Mouse (Mus musculus) fat pad, adult 2 months (tissue): ENCODE measurements around the gene St6galnac6.

Experiments
- DNase-seq: peaks from one replicate; pipeline ENCODE4 v3.0.0-alpha.2; 2011; ENCODE audit warnings: low read depth, low spot score; ENCODE audit errors: extremely low read depth

The St6galnac6 gene

DNA sequence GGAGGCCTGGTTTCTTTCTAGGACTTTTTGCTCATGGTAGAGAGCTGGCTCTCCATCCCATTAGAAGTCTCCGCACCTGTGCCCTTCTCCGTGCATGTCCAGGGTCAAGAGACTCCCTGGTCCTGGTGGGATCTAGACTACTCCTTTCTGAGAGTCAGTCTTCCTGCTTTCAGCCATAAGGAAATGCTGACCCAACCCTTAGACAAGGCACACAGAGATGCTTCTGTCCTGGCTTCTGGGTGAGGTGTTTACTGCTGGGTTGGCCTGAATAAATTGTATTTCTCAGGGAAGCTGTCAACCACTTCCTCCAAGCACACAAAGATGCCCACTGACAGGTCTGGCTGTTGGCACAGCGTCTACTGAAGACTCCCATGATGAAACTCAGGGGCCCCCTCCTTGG is at the start of gene St6galnac6:
St6galnac6 (plus strand) TSS at position 301 of the 400 bp plus-strand sequence.
- DNase-seq: no peak

DNA sequence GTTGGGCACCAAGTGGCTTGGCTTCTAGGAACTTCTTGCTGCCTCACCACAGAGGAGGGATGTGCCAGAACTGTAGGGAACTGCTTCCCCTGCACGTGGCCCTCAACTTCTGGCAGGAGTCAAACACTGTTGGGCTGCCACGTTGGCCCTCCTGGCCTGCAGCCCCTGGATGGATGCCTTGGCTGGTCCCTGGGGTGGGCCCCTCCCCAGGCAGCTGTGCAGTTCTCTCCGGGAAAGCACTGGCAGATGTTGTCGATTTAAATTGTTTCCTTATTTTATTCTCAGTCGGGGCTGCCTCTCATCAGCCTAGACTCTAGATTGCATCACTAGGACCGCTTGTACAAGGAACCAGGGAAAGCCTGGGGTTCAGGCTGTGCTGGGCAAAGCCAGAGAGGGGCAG is 49.7 kb upstream of the St6galnac6 start:
- DNase-seq: no peak

DNA sequence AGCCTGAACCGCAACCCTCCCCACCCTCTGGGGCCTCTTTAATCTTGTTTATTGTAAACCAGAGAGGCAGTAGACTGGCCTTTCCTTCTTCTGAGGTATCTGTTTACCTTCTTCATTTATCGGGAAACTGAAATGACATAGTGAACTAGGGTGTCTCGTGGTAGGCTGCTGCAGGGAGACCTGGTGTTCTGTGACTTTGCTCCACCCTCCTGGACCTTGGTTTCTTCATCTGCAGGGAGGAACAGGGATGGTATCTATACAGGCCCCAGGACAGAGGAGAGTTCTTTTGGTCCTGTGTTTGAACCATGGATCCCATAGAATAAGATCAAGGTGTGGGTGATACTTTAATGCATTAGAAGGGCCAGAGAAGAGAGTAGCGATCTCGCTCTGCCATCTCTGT is 48.3 kb upstream of the St6galnac6 start:
- DNase-seq: no peak

DNA sequence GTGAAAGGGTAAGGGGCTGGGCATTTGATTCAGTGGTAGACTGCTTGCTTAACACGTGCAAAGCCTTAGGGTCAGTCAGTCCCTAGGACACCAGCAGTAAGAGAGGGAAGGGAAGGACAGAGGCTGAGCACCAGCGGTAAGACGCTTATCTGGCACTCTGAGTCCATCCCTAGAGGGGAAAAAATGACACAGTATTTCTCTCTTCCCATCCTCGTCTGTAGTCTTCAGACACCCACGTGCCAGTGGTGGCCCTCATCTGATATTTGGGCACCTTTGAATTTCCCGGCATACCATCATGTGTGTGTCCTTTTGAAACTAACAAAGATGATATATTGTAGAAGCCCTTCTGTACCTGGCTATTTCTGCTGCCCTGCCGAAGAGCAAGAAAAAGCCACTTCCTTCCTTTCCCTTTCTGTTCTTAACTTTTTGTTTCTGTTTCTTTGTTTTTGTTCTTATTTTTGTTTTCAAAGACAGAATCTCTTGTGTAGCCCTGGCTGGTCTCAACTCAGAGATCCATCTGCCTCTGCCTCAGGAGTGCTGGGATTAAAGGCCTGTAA is 45.8 kb upstream of the St6galnac6 start:
- no peak for DNase-seq

DNA sequence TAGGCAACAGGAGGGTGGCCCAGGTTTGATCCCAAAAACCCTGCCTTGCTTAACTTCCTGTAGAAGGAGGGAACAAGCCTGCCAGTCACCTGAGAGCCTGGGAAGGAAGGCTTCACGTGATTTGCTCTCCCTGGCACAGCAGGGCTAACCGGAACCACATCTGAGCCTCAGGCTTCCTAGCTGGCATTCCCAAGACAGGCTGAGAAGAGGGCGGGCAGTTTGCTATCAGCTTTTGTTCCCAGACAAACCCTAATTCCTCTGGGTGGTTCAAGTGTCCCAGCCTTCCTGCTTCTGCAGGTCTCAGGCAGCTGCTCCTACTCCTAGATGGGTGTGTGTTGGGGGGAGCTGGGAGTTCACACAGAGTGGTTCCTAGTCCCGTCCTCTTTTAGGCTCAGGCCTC is 44.0 kb upstream of the St6galnac6 start:
- DNase-seq: peak; percentile 86

DNA sequence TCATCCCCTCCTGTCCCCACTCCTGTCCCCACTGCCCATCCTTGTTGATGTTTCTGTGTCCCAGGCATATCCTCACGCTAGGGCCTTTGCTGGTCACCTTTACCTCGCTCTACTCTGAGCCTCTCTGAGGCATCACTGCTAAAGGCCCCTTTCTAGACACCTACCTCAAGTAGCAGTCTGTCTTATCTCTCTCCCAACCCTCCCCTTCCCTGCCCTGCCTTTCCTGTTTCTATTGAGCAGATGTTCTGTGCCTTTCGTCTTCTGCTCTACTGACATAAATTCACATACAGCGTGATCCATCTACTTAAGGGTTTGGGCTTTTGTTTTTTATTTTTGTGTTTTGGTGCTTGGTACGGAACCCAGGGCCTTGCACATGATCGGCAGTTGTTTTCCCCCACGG is 43.5 kb upstream of the St6galnac6 start:
- no peak for DNase-seq

DNA sequence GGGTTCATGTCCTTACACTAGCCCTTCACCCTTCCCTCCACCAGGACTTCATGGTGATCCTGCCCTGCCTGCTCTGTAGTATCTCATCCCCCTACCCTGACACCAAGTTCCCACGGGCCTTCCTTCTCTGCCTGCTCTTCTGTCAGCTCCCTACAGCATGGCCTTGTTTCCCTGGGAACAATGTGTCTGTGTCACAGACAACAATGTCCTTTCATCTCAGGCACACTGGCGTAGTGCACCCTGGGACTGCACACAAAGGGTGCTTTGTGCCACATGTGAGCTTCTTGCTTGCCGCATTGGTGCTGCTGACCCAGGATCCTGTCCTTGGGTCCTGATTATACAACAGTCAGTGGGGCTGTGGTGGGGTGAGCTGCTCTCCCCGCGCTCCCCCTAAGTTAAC is 39.9 kb upstream of the St6galnac6 start:
- no peak for DNase-seq

DNA sequence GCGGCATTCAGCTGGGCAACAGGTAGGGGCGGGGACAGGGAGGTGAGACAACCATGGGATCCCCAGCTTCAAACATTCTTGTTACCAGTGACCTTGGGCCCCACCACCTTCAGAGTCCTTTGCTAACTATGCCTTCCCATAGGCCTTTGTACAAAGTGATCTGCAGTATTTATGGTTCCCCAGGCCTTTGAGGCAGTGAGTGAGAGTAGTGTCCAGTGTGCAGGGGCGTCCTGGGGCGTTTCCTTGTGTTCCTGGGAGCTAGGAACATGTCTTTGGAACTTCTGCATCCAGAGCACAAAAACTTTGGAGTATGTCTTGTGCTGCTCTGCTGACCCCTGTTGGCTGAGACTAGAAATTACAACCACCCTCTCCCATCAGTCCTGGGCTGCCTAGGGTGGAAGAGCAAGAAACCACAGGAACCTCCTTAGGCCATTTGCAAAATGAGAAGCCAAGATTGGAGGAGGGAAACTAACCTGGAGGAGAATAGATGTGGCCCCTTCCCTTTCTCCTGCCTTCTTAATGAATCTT is 32.9 kb upstream of the St6galnac6 start:
- no peak for DNase-seq

DNA sequence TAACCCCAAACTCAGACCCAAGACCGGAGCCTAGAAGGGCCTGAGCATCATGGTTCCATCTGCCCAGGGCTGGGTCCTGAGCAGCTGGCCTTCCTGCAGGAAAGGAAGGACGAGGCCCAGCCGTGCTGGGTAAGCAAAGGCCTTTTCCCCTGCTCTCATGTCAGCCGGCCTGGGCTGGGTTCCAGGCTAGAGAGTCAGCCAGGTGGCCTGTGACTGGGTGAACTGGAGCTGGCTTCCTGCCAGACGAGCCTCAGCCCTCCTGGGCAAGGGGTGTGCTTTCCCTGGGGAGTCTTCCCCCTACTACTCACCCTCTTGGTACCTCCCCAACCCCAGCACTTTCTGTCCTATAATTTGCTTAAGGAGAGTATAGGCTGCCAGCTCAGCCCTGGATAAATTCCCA is 31.4 kb upstream of the St6galnac6 start:
- no peak for DNase-seq

DNA sequence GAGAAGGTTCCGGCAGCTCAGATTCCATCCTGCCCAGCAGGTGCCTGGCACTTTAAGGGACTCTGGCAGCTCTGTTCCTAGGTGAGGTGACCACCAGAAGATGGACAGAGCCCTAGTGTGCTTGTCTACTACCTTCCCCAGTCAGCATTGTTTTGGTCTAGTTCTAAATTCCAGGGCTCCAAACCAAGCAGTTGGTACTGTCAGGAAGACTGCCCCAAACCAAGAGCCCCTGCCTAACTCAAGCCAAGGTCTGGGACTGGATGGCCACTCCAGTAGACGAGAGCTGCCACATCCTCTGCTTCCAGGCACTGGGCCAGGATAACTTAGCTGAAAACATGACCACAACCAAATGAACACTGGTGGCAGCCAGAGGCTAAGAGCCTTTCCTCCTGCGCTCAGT is 30.6 kb upstream of the St6galnac6 start:
- DNase-seq: no peak

DNA sequence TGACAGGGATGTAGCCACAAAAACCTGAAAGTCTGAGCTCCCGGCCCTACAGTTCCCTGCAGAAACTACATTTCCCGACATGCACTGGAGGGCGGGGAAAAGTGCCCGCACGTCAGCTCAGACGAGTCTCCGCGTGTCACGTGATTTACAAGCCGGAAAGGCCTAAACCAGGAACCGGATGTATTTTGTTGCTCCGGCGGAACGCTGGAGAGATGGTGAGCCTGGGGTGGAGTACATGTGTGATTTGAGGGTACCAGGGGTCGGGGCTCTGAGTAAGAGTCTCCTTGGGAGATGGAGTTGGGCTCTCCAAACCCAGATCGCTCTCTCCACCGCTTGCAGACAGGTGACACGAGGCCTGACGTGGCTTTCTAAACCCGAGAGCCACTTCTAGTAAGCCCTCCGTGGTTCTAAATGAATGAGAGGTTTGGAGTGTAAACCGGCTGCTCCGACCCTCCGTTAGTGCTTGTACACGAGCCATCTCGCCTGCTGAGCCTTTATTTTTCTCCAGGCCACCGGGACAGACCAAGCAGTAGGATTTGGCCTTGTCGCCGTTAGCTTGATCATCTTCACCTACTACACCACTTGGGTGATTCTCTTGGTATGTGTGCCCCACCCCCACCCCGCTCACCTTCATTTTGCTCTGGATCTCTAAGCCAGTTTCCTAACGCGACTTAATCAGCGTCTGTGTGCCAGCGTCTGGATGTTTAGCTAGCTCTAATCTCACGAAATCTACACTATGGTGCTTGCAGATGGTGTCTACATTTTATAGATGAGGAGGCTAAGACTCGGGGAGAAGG is 28.6 kb upstream of the St6galnac6 start, which contains the start of gene Dpm2:
Dpm2 (plus strand) TSS at position 161 of the 797 bp plus-strand sequence.
- DNase-seq: peak; percentile 43

DNA sequence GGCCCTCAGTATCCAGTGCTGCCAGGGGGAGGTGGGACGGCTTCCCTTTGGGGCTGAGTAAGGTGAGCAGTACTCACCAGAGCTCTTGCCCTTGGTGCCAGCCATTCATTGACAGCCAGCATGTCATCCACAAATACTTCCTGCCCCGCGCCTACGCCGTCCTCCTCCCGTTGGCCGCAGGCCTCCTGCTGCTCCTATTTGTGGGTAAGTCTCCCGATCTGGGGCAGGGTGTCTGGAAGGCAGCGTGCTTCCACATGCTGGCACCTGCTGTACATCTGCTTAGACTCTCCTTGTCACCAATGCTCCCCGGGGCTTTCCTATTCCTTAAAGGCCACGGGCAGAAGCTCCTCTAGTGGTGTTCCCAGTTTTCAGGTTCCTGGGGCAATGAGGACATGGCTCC is 27.3 kb upstream of the St6galnac6 start:
- no peak for DNase-seq

DNA sequence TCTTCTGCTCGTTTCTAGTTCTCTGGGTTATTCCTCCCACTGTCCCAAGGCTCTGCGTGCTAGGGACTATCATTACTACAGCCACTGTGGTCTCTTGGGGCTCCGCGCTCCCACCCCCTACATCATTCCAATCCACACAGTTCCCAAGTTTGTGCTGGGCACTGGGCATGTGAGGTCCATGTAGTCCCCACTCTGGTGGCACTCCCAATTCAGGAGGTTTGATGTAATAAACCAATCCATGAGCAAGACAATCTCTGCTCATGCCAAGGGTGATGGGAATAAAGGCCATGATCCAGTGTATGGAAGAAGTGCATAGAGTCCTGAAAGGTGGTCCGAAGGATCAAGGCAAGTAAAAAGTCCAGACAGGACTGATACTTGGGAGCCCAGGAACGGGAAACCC is 25.0 kb upstream of the St6galnac6 start, which contains the start of gene Pip5kl1:
Pip5kl1 (plus strand) TSS at position 301 of the 400 bp plus-strand sequence.
- no peak for DNase-seq

DNA sequence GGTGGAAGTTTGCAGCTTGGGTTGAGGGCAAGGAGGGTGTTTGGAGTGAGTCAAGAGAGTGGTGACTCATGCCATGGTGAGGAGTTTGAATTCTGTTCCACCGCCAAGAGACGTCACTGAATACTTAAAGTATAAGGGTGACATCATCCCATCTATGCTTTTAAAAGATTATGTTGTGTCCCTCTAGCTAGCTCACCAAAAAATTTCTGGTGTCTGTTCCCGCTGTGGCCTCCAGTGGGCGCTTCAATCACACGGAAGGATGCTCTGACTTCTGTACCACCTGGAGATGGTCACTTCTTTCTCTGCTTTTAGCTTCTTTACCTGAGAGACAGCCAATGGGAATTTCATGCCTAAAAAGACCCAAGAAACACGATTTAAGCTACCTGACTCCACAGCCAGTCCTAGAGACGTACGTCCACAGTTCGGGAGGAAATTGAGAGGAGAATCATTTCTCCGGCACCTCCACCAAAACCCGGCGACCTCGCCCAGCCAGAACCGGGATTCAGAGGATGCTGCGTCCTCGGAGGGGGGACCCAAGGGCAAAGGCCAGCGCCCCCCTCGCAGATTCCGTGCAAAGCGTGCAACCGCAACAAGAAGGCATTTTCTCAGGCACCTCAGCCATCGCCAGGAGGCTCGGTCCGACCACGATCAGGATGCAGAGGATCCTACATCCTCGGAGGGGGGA is 24.5 kb upstream of the St6galnac6 start:
- DNase-seq: no peak

DNA sequence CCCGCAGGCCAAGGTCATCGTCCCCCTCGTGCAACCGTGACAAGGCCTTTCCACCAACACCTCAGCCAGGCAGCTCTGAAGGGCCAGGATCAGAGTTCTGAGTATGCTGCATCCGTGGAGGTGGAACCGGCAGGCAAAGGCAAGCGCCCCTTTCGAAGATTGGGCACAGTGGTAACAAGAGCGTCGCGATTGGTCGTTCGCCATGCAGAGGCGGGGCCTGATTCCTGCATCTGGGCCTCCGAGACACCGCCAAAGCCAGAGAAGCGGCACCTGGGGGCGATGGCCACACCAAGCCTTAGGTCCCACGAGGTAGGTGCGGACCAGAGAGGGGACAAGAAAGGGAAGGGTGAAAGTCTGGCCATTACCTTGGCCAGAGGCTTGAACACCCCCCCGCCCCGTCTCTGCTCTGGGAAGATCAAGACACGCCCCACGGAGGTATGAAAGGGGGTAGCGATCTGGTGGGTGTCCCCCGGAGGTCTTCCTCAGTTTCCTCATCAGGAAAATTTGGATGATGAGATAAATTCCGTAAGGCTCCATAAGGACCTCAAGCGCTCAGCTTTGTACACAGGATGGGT is 23.8 kb upstream of the St6galnac6 start, which contains the start of gene 9430097D07Rik:
9430097D07Rik (minus strand) TSS at position 99 of the 575 bp plus-strand sequence.
- no peak for DNase-seq

DNA sequence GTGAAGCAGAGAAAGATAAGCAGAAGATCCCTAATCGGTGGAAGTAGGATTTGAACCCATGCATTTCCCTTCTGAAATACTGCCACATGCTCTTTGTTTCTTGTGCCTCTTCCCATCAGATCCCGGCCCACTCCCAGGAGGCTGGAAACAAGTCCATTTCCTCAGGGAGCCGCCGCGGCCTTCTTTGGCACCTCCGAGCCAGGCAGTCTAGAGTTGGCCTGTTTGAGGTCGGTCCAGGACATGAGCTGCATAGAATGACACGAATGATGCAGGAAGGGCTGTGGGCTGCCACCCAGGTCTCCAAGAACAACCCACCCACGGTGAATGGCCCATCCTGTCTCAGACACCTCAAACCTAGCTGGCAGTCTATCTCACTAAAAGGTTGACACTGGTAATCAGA is 23.0 kb upstream of the St6galnac6 start:
- no peak for DNase-seq

DNA sequence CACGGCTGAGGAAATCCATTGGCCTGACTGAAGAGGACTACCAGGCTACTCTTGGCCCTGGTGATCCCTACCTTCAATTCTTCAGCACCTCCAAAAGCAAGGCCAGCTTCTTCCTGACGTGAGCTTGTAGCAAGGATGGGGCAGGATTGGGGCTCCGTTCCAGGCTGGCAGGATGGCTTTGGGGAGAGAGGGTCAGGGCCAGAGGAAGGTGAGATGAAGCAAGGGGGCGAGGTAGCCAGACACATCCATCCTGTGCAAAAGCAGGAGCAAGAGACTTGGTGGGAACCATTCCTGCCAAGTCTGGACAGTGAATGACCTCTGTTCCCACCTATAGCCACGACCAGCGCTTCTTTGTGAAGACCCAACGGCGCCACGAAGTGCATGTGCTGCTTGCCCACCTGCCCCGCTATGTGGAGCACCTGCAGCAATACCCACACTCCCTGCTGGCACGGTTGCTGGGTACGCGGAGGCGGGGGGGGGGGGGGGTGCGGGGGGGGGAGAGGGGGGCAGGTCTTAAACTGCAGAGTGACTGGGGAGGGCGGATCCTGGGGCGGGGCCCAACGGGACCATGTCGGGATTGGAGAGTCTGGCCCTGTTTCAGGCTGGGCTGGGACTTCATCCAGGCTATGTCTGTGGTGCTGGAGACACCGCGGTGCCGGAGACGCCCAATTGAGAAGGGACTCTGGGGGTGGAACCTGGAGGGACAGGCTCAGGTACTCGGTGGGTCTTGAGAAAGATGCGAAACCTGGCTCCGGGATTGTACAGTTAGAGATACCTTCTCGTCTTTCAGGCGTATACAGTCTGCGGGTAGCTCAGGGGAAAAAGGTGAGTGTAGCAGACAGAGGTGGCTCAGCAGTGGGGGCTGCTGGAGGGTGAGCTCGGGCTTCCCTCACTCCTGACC is 21.1 kb upstream of the St6galnac6 start:
- DNase-seq: no peak

DNA sequence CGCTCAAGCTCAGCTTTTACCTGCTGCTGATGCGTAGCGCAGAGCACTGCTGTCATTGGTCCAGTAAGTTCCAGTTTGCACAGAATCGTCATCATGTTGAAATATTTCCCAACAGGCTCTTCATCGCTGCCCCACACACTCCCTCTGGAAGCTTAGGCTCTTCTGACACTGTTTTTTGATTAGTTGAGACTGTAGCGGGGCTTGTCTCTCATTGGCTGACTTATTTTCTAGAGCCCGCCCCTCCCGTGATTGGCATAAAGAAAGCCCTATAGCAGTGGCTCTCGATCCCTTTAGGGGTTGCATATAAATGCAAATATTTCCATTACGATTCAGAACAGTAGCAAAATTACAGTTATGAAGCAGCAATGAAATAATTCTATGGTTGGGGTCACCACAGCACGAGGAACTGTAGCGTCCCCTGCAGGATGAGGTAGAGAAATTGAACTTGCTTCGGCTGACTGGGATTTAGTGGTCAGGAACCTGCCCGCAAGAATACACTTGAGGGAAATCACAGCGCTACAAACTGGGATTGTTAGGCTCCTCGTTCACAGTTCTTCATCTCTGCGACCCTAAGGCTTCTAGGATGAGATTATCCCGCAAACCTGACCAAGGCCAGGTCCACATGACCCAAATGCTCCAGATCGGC is 17.9 kb upstream of the St6galnac6 start:
- no peak for DNase-seq

DNA sequence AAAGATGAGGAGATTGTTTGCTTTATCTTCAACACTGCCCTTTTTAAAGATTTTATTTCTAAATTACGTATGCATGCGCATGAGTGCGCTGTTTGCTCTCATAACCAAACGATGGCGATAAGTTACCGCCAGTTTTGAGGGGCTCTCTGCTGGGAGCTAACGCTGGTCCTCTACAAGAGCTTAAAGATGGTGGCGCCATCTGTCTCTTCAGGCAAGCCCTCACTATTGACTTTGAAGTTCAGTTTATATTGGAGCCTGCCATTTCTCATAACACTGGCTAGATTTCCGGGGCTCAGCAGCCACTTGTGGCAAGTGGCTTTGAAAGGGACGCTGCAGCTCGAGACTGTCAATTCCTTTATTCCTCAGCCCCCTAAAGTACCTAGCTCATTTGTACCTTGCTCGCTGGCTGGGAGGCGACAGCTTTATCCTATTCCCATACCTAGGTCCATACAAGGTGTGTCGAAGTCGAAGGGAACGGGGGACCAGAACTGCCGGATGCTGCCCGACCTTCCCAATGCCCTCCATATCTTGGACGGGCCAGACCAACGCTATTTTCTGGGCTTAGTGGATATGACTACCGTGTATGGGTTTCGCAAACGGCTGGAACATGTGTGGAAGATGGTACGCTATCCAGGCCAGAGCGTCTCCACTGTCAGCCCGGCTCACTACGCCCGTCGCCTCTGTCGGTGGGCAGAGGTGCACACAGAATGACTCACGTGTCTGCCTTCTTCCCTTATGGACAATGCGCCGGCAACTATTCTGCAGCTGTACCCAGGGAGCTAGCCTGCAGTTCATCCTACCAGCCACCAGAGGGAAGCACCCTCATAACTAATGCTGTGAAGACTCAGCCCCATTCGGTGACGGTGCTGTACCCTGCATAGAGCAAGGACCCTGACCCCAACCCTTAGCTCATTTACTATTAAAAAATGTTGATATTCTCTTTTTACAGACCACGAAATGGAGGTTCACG is 16.4 kb upstream of the St6galnac6 start:
- DNase-seq: no peak
